Mouse (Mus musculus) gastrocnemius, postnatal 36 days (tissue): Measurements from ENCODE around the gene Oaz1. TPM values are rescaled to one million over a fixed set of nuclear protein-coding genes. Genes with fewer than 3 reads are reported as not detected.

ENCODE experiments used
- DNase-seq, 2 experiments: peaks; one replicate each; pipeline ENCODE4 v3.0.0; 2022
- intact Hi-C: fragments of 180-260 bp; cut with DNase I; formaldehyde crosslinking; loops from one replicate; pipeline ENCODE4 v1.15.1; 2025
- long read RNA-seq, 2 experiments: library from polyadenylated mRNA; stranded (forward); transcript quantifications; one replicate each; pipeline ENCODE4 v2.0.0; 2021
- total RNA-seq, 2 experiments: library from RNA; stranded (reverse); gene quantifications; 2 replicates each; pipeline ENCODE4 v1.2.3; 2021

The Oaz1 gene
- 100 to 1,000 TPM; 611 to 682 TPM for total RNA-seq
- long read RNA-seq, experiment 1, partial matches to known transcripts, result 23 of 2,330 reads
- long read RNA-seq, experiment 1, other reads (novel, unspliced or antisense), result 2,306 of 2,330 reads
- long read RNA-seq, experiment 2, partial matches to known transcripts, result 34 of 3,000 reads
- long read RNA-seq, experiment 2, other reads (novel, unspliced or antisense), result 2,965 of 3,000 reads

- peak; percentile 97 to 99 for DNase-seq
- intact Hi-C loops, result no loop called here
These were observed at the start of gene Oaz1 for GRCm38 (mm10) chr10:80826151-80827062. Gene Oaz1 (plus strand): TSS chr10:80826656.

GRCm38 (mm10) chr10:80777123-80777522 is 49.3 kb upstream of the Oaz1 start:
- intact Hi-C loops, result no loop called here
- DNase-seq, result no peak

- intact Hi-C loops, result no loop called here
- no peak for DNase-seq
These were observed 46.9 kb upstream of the Oaz1 start for GRCm38 (mm10) chr10:80779565-80779964.

- no peak for DNase-seq
- intact Hi-C loops, result loop anchor here (5.0 kb wide), 1 partner anchor 37 kb away; no protein-coding TSS in a partner anchor
These were observed 42.2 kb upstream of the Oaz1 start for GRCm38 (mm10) chr10:80784302-80784701.

GRCm38 (mm10) chr10:80784871-80785270 is 41.6 kb upstream of the Oaz1 start:
- no peak for DNase-seq
- intact Hi-C loops, result loop anchor here (5.0 kb wide), 1 partner anchor 38 kb away; no protein-coding TSS in a partner anchor

GRCm38 (mm10) chr10:80785963-80786362 is 40.5 kb upstream of the Oaz1 start:
- no peak for DNase-seq
- intact Hi-C loops, result no loop called here

GRCm38 (mm10) chr10:80787517-80787916 is 38.9 kb upstream of the Oaz1 start:
- DNase-seq, result no peak
- intact Hi-C loops, result no loop called here

GRCm38 (mm10) chr10:80790761-80791404 is 35.6 kb upstream of the Oaz1 start:
- DNase-seq, result no peak
- intact Hi-C loops, result no loop called here

GRCm38 (mm10) chr10:80791476-80792174 is 34.8 kb upstream of the Oaz1 start:
- DNase-seq, result no peak
- intact Hi-C loops, result no loop called here

- DNase-seq, result no peak
- intact Hi-C loops, result no loop called here
These were observed 34.1 kb upstream of the Oaz1 start for GRCm38 (mm10) chr10:80792175-80793032.

GRCm38 (mm10) chr10:80793033-80793784 is 33.2 kb upstream of the Oaz1 start:
- intact Hi-C loops, result no loop called here
- no peak for DNase-seq

- intact Hi-C loops, result no loop called here
These were observed 32.7 kb upstream of the Oaz1 start for GRCm38 (mm10) chr10:80793803-80794202.

GRCm38 (mm10) chr10:80794750-80795149 is 31.7 kb upstream of the Oaz1 start:
- DNase-seq, result no peak
- intact Hi-C loops, result no loop called here

More at GRCm38 (mm10) chr10:80793803-80794202, 32.7 kb upstream of the Oaz1 start:
- no peak for DNase-seq

- DNase-seq, result no peak
- intact Hi-C loops, result no loop called here
These were observed 30.1 kb upstream of the Oaz1 start for GRCm38 (mm10) chr10:80796307-80796848.

GRCm38 (mm10) chr10:80797186-80798149 is 29.0 kb upstream of the Oaz1 start:
- intact Hi-C loops, result no loop called here
- no peak for DNase-seq

- intact Hi-C loops, result no loop called here
- peak; percentile 93 to 96 for DNase-seq
These were observed 28.1 kb upstream of the Oaz1 start, which contains the start of the genes Sf3a2 and Plekhj1 for GRCm38 (mm10) chr10:80798150-80799006. Gene Sf3a2 (plus strand): TSS chr10:80798198. Gene Plekhj1 (minus strand): TSS chr10:80798626.
